Mouse (Mus musculus) limb, embryonic 15.5 days (tissue): ENCODE data around the gene 1810037I17Rik. TPM values are rescaled to one million over a fixed set of nuclear protein-coding genes. Genes with fewer than 3 reads are reported as not detected.
A peak's percentile ranks its signal among the peaks of the same experiment; 100 is the strongest.
"Not testable (repeated sequence)": the region's sequence is repeated elsewhere in the genome, so short reads cannot be mapped to it uniquely, and the experiment has no call there.

Experiments used
- ATAC-seq: fragments of 200-750 bp; cut with Nextera tagmentation; 2 replicates; pipeline ENCODE4 v1.8.0; 2017; ENCODE audit warnings: low read depth, moderate TSS enrichment; ENCODE audit not compliant: insufficient number of reproducible peaks, low FRiP score, low TSS enrichment
- H3K27ac ChIP-seq: fragments of 300-500 bp; sonication (generic); 2 replicates; pipeline ENCODE4 v1.5.1; 2015; ENCODE audit warnings: moderate library complexity, mild to moderate bottlenecking, inconsistent platforms
- H3K27me3 ChIP-seq: fragments of 300-500 bp; sonication (generic); 2 replicates; pipeline ENCODE4 v1.6.1; 2015; ENCODE audit warnings: inconsistent platforms
- H3K36me3 ChIP-seq: fragments of 300-500 bp; sonication (generic); 2 replicates; pipeline ENCODE4 v1.6.1; 2015; ENCODE audit warnings: inconsistent platforms
- H3K4me1 ChIP-seq: fragments of 300-500 bp; sonication (generic); 2 replicates; pipeline ENCODE4 v1.6.1; 2015; ENCODE audit warnings: inconsistent platforms
- H3K4me2 ChIP-seq: fragments of 300-500 bp; sonication (generic); 2 replicates; pipeline ENCODE4 v1.6.1; 2015; ENCODE audit warnings: mild to moderate bottlenecking, inconsistent platforms
- H3K4me3 ChIP-seq: fragments of 300-500 bp; sonication (generic); 2 replicates; pipeline ENCODE4 v1.5.1; 2015; ENCODE audit warnings: mild to moderate bottlenecking, inconsistent platforms
- H3K9ac ChIP-seq: fragments of 300-500 bp; sonication (generic); 2 replicates; pipeline ENCODE4 v1.6.1; 2015; ENCODE audit warnings: inconsistent platforms
- H3K9me3 ChIP-seq: fragments of 300-500 bp; sonication (generic); 2 replicates; pipeline ENCODE4 v1.6.1; 2016; ENCODE audit warnings: inconsistent platforms
- WGBS: fragments of 180-500 bp; shearing (Covaris S2); methylation state at CpG from one replicate; pipeline ENCODE4 v1.1.7; 2015; 5-methylcytosine and 5-hydroxymethylcytosine counted together
- polyA plus RNA-seq: library from polyadenylated mRNA; unstranded; fragments of >200 nt; fragmentation: Nextera tagmentation; extraction: Ambion mirVana; gene quantifications from 2 replicates; pipeline ENCODE4 v1.2.1, GENCODE M21; 2015

Gene 1810037I17Rik
- polyA plus RNA-seq, 1 experiment from 2014 or later: 138 TPM

DNA sequence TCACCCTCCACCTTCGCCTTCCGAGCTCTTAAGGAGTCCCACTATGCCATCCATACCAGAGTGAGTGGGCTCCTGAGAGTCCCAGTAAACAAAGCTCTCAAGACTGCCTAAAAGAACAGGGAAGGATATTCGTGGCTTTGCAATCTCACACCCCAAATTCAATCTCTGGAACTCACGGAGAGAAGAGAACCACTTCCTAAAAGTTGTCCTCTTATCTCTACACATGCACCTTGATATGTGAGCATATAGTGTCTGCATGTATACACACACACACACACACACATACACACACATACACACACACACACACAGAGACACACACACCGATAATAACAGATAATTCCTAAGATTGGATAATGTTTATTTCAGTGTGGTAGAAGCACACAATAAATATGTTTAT is 8.5 kb upstream of the 1810037I17Rik start:
- WGBS: 81% methylated on average over 5 of the region's 5 CpGs
- H3K27me3 ChIP-seq: no peaks in the 10 kb centered on the region
- no peaks in the 10 kb centered on the region for H3K9me3 ChIP-seq
- no peak overlapping the region for H3K4me2 ChIP-seq
- H3K36me3 ChIP-seq: no peaks in the 10 kb centered on the region
- H3K4me3 ChIP-seq: no peak overlapping the region
- no peak overlapping the region for H3K27ac ChIP-seq
- no peak overlapping the region for H3K9ac ChIP-seq
- ATAC-seq: no peak
- H3K4me1 ChIP-seq: no peaks in the 10 kb centered on the region

DNA sequence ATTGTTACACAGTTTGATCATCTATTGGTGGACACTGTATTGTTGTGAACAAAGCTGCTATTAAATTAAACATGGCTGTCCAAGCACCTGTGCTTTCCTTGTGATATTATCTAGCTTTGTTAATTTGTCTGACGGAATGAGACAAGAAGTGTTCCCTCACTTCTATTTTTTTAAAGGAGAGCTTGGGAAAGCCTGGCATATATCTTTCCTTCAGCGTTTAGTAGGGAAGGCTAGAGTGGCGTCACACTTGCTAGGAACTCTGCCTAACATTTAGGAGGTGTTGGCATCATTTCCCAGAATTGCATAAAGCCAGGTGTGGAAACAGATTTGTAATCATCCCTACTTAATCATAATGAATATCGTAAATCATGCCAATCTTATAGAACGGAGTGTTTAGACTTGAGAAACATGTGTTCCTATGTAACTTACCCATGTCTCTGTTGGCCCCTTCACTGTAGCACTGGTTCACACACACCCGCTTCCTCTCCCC is 7.8 kb upstream of the 1810037I17Rik start:
- Histone ChIP-seq H3K4me3 (no peak overlapping the region), H3K4me1 (no peaks in the 10 kb centered on the region), H3K9ac (no peak overlapping the region), H3K36me3 (no peaks in the 10 kb centered on the region), H3K9me3 (no peaks in the 10 kb centered on the region), H3K27ac (no peak overlapping the region), H3K4me2 (no peak overlapping the region), H3K27me3 (no peaks in the 10 kb centered on the region)
- 65% methylated on average over 6 of the region's 6 CpGs for WGBS
- no peak for ATAC-seq

DNA sequence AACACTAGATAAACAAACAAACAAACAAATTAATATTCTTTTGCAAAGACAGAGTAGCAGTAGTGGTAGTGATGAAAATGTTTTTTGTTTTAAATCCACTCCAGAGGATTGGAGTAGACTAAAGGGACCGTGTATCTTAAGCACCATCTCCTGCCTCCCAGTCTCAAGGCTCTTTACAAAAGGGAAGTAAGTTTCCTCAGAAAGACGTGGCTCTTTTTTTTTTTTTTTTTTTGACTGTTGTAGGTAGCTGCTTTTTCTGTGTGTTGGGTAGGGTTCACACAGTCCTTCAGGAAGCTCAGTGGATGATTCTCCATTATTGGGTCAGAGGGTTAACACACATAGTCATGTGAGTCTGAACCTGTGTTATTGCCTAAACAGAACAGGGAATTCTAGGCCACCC is 5.3 kb upstream of the 1810037I17Rik start:
- no peak overlapping the region for H3K4me2 ChIP-seq
- no peaks in the 10 kb centered on the region for H3K9me3 ChIP-seq
- no peak overlapping the region for H3K27ac ChIP-seq
- H3K4me1 ChIP-seq: 0 out of 2 replicates have a peak, but pooled peaks cover 4% of the 10 kb centered on the region
- H3K36me3 ChIP-seq: no peaks in the 10 kb centered on the region
- no peak overlapping the region for H3K4me3 ChIP-seq
- 44% methylated on average over 2 of the region's 2 CpGs for WGBS
- no peak for ATAC-seq
- H3K27me3 ChIP-seq: no peaks in the 10 kb centered on the region
- no peak overlapping the region for H3K9ac ChIP-seq

DNA sequence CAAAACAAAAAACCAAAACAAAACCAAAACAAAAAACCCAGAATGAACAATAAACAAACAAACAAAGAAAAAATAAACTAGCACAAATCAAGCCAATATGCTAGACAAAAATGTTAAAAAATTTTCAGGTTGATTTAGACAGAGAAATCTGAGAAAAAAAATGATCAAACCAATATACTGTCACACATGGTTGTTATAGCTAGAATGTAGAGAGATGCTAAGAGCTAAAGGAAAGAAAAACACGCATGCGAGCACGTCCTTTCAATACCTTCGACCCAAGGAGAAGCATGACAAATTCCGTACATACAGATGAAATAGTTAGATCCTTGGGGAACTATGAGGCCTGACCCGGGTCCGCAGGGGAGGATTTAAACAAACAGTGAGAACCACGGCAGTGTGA is 4.7 kb upstream of the 1810037I17Rik start, which contains the start of gene Gm10959:
TSS of gene Gm10959 (minus strand) at position 101 of the 400 bp plus-strand sequence.
- H3K4me3 ChIP-seq: no peak within 1 kb of the TSS
- H3K36me3 ChIP-seq: no peaks in the 10 kb centered on the region
- H3K4me1 ChIP-seq: 0 out of 2 replicates have a peak, but pooled peaks cover 4% of the 10 kb centered on the region
- WGBS: 83% methylated on average over 8 of the region's 8 CpGs
- H3K27ac ChIP-seq: no peak within 1 kb of the TSS
- ATAC-seq: no peak
- no peaks in the 10 kb centered on the region for H3K9me3 ChIP-seq
- H3K27me3 ChIP-seq: no peaks in the 10 kb centered on the region
- H3K4me2 ChIP-seq: no peak within 1 kb of the TSS
- no peak within 1 kb of the TSS for H3K9ac ChIP-seq

DNA sequence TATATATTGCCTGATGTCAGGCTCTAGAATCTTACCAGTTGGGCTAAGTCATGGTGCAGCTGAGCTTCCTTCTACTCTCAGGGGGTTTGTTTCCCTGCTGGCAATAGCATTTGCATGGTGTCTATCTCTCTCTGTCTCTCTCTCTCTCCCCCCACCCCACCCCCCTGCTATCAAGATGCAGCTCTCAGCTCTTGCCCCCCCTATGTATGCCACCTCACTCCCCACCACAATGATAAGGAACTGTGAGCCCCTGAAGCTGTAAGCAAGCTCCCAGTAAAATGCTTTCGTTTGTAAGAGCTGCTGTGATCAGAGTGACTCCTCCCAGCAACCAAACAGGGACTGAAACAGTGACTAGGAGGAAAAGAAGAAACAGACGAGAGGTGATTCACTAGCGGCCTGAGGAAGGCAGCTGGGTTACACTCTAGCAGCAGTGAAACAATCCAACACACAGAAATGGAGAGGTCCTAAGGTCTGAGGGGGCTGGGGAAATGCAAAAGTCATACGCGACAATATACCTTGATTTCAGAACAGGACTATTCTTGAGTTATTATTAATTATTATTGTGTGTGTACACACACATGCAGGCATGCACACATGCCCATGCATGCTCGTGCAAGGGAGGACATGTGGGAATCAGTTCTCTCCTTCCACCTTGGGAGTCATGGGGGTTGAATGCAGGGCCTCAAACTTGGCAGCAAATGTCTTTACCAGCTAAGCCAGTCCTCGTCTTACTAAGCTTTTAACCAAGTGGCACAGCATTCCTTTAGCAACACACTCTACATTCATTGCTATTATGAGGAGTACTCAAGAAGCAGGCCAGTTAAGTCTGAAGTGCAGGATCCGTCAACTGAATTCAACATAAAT is 3.2 kb upstream of the 1810037I17Rik start:
- no peaks in the 10 kb centered on the region for H3K27me3 ChIP-seq
- H3K4me3 ChIP-seq: no peak overlapping the region
- no peak overlapping the region for H3K9ac ChIP-seq
- H3K27ac ChIP-seq: peak overlapping the region; percentile 8; the same call in 1 of the 2 replicates
- H3K36me3 ChIP-seq: no peaks in the 10 kb centered on the region
- H3K4me1 ChIP-seq: 0 out of 2 replicates have a peak, but pooled peaks cover 4% of the 10 kb centered on the region
- H3K4me2 ChIP-seq: no peak overlapping the region
- H3K9me3 ChIP-seq: no peaks in the 10 kb centered on the region
- 52% methylated on average over 8 of the region's 8 CpGs for WGBS
- no peak for ATAC-seq

DNA sequence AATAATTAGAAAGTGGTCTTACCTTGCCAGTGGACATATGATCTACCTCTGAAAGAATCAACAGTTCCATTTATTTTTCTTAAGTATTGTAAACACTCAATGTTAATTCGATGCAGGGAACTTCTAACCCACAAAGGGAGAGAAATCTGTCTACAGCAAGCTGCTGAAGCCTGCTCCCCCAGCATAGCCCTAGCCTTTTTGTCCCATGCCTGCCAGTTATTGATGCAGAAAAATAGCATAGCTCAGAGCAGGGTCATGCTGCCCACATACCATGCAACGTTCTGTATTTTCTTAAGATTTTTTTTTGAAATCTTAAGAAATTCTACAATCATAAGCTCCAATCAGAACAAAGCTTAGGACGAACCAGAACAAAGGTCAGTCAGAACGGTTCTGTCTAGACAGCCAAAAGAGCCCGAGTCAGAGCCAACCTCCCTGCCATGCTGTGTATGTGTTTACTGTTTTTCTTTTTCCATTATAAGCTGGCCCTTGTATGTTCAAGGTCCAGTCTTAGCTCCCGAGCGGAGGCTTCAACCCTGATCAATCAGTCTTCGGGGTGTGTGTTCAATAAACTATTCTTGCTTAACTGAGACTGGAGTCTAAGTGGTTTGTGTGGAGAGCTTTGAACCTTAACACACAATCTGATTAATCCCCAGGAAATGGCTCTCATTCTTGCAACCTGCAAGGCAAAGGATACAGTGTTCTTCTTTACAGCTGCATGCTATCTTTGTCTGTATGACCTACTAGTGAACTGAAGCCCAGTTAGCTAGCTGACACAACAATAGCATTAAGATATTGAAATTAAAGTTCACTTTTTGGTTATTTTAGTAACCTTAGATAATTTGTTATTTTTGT is 2.1 kb upstream of the 1810037I17Rik start:
- no peaks in the 10 kb centered on the region for H3K9me3 ChIP-seq
- H3K4me3 ChIP-seq: no peak overlapping the region
- no peak for ATAC-seq
- H3K4me1 ChIP-seq: 0 out of 2 replicates have a peak, but pooled peaks cover 4% of the 10 kb centered on the region
- no peak overlapping the region for H3K4me2 ChIP-seq
- no peaks in the 10 kb centered on the region for H3K27me3 ChIP-seq
- H3K27ac ChIP-seq: no peak overlapping the region
- H3K9ac ChIP-seq: no peak overlapping the region
- peaks cover 6% of the 10 kb centered on the region; the same call in 1 of the 2 replicates for H3K36me3 ChIP-seq
- 83% methylated on average over 8 of the region's 8 CpGs for WGBS

DNA sequence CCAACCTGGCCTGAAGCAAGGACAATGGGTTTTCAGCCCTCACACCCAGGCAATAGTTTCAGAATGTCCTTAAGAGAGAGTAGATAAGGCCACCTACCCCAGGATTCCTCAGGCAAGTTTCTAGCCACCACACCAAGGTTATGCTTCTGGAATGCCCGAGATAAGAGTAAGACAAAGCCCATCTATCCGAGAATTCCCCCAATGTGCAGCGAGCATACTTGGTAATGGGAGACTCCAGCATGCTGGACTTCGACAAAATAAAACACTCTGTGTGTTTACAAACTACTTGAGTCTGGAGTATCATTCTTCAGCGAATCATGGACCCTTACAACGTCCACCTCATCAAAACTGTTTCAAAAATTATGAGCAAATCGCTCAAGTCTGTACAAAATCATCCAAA is 856 bp upstream of the 1810037I17Rik start:
- 68% methylated on average over 7 of the region's 7 CpGs for WGBS
- no peak for ATAC-seq
- no peak overlapping the region; the same call in 1 of the 2 replicates for H3K4me2 ChIP-seq
- H3K36me3 ChIP-seq: peaks cover 12% of the 10 kb centered on the region
- H3K9me3 ChIP-seq: no peaks in the 10 kb centered on the region
- H3K4me3 ChIP-seq: peak overlapping the region; percentile 57
- no peaks in the 10 kb centered on the region for H3K27me3 ChIP-seq
- H3K27ac ChIP-seq: peak overlapping the region; percentile 88
- 0 out of 2 replicates have a peak, but pooled peaks cover 4% of the 10 kb centered on the region for H3K4me1 ChIP-seq
- H3K9ac ChIP-seq: no peak overlapping the region

DNA sequence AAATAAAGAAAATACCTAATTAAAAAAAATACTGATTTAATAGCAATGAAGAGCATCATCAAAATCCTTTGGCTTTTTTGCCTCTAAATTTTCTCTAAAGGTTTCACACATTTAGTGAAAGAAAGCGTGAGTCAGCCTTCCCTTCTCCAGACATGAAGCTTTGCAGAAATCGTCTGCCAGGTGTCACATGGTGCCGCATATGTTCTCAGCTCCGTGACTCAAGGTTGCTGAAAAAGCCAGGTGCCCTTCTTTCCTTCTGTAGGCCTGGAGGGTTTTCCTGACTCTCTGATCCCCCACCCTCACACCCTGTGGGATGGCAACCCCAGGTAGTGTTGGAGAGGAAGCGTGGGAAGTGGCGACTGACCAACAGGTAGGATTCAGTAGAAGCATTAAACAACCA is 5.7 kb downstream of the 1810037I17Rik start:
- peaks cover 18% of the 10 kb centered on the region for H3K36me3 ChIP-seq
- H3K4me3 ChIP-seq: no peak overlapping the region
- no peak overlapping the region for H3K27ac ChIP-seq
- no peaks in the 10 kb centered on the region for H3K4me1 ChIP-seq
- no peak for ATAC-seq
- no peak overlapping the region for H3K4me2 ChIP-seq
- no peak overlapping the region for H3K9ac ChIP-seq
- H3K9me3 ChIP-seq: no peaks in the 10 kb centered on the region
- no peaks in the 10 kb centered on the region for H3K27me3 ChIP-seq
- WGBS: 89% methylated on average over 6 of the region's 6 CpGs

DNA sequence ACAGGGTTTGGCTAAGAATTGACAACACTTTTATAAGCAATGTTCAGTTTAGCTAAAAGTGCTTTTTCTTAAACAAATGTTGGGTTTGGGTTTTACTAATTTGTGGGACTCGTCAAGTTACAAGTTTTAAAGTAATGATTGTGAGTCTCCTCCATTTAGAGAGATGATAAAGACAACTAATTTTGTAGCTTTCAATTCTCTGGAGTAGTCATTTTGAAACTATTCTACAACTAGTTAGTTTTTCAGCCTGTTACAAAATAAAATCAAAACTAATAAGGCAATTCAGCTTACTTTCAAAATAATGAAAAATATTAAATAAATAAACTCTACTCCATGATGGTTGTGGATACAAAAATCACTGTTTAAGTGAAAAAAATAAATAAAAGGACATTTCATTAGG is 8.5 kb downstream of the 1810037I17Rik start:
- H3K36me3 ChIP-seq: peaks cover 7% of the 10 kb centered on the region
- no peaks in the 10 kb centered on the region for H3K4me1 ChIP-seq
- ATAC-seq: no peak
- no peak overlapping the region for H3K4me3 ChIP-seq
- no peak overlapping the region for H3K9ac ChIP-seq
- no peaks in the 10 kb centered on the region for H3K27me3 ChIP-seq
- WGBS: 87% methylated on average over 1 of the region's 1 CpGs
- no peak overlapping the region for H3K4me2 ChIP-seq
- no peak overlapping the region for H3K27ac ChIP-seq
- no peaks in the 10 kb centered on the region for H3K9me3 ChIP-seq

DNA sequence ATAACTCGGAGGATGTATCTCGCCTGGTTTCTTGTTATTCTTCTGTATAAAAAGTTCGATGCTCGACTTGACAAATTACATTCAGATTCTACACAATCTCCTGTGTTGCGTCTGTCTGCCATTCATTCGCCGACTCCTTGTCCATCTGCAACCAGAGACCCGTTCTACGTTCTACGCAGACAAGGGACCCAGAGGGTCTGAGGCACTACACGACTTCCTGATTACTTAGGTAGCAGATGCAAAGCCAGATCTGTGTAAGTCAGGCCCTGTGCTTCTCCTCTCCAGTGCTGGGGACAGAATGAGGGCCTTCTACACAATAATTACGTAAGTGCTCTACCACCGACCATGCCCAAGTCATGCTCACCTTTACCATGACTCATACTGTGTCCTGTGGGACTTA is 13.2 kb downstream of the 1810037I17Rik start:
- not testable (repeated sequence) for H3K27ac ChIP-seq, H3K36me3 ChIP-seq, H3K4me3 ChIP-seq, H3K9me3 ChIP-seq, ATAC-seq, H3K4me2 ChIP-seq, H3K9ac ChIP-seq, H3K4me1 ChIP-seq, H3K27me3 ChIP-seq
- WGBS: 83% methylated on average over 13 of the region's 13 CpGs

DNA sequence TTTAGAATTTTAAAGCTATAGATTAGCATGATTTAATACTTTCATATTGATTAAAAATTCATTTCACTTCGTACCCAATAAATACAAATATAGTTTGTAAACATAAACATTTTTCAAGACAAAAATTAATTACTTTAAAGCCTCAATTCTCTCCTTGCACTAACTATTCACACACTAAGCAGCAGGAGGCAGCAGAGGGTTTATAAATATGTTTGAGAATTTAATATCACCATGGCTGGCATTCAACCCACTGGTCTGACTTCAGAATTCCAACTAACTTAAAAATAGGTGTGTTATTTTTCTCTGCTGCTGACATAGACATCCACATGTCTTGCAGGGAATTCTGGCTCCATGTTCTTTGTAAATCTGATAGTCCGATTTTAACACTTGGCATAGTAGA is 15.2 kb downstream of the 1810037I17Rik start:
- H3K9ac ChIP-seq: no peak overlapping the region
- no peak overlapping the region for H3K4me3 ChIP-seq
- H3K27me3 ChIP-seq: no peaks in the 10 kb centered on the region
- H3K27ac ChIP-seq: no peak overlapping the region
- H3K4me1 ChIP-seq: no peaks in the 10 kb centered on the region
- H3K36me3 ChIP-seq: no peaks in the 10 kb centered on the region; the same call in 1 of the 2 replicates
- WGBS: 69% methylated on average over 2 of the region's 2 CpGs
- no peak for ATAC-seq
- no peak overlapping the region for H3K4me2 ChIP-seq
- H3K9me3 ChIP-seq: no peaks in the 10 kb centered on the region
